Mouse (Mus musculus) midbrain, embryonic 16.5 days (tissue): ENCODE data around the gene Ttyh2. TPM values are rescaled to one million over a fixed set of nuclear protein-coding genes. Genes with fewer than 3 reads are reported as not detected.

ENCODE experiments used
- ATAC-seq: fragments of 200-750 bp; cut with Nextera tagmentation; 2 replicates; pipeline ENCODE4 v1.8.0; 2017; ENCODE audit warnings: moderate TSS enrichment
- H3K27ac ChIP-seq: fragments of 300-500 bp; sonication (generic); 2 replicates; pipeline ENCODE4 v1.5.1; 2014; ENCODE audit warnings: mild to moderate bottlenecking, low read length, mixed read lengths
- H3K27me3 ChIP-seq: fragments of 300-500 bp; sonication (generic); 2 replicates; pipeline ENCODE4 v1.6.1; 2014; ENCODE audit warnings: low read depth, low read length, mixed read lengths; ENCODE audit not compliant: control insufficient read depth, insufficient read depth
- H3K36me3 ChIP-seq: fragments of 300-500 bp; sonication (generic); 2 replicates; pipeline ENCODE4 v1.6.1; 2014; ENCODE audit warnings: mild to moderate bottlenecking, low read length, moderate library complexity, mixed read lengths; ENCODE audit not compliant: control insufficient read depth, insufficient read depth
- H3K4me1 ChIP-seq: fragments of 300-500 bp; sonication (generic); 2 replicates; pipeline ENCODE4 v1.6.1; 2014; ENCODE audit warnings: mild to moderate bottlenecking, low read length, mixed read lengths; ENCODE audit not compliant: control insufficient read depth, insufficient read depth
- H3K4me2 ChIP-seq: fragments of 300-500 bp; sonication (generic); 2 replicates; pipeline ENCODE4 v1.6.1; 2014; ENCODE audit warnings: mild to moderate bottlenecking, low read length, mixed read lengths
- H3K4me3 ChIP-seq: fragments of 300-500 bp; sonication (generic); 2 replicates; pipeline ENCODE4 v1.5.1; 2014; ENCODE audit warnings: low read depth, mild to moderate bottlenecking, low read length, moderate library complexity, mixed read lengths
- H3K9ac ChIP-seq: fragments of 300-500 bp; sonication (generic); 2 replicates; pipeline ENCODE4 v1.6.1; 2014; ENCODE audit warnings: low read depth, low read length, mixed read lengths
- H3K9me3 ChIP-seq: fragments of 300-500 bp; sonication (generic); replicated peaks from 2 replicates; pipeline ENCODE4 v1.6.1; 2014; ENCODE audit warnings: mild to moderate bottlenecking, low read length, mixed read lengths; ENCODE audit not compliant: control insufficient read depth, poor library complexity, severe bottlenecking
- WGBS: fragments of 180-500 bp; shearing (Covaris S2); extraction: QIAGEN DNeasy Blood & Tissue Kit; methylation state at CpG from one replicate; pipeline ENCODE4 v1.1.7; 2014; 5-methylcytosine and 5-hydroxymethylcytosine counted together
- polyA plus RNA-seq: library from polyadenylated mRNA; unstranded; fragments of >200 nt; fragmentation: Nextera tagmentation; extraction: Ambion mirVana; gene quantifications from 2 replicates; pipeline ENCODE4 v1.2.1, GENCODE M21; 2015

Ttyh2 gene
- polyA plus RNA-seq, 1 experiment from 2014 or later = 30.9 TPM

DNA sequence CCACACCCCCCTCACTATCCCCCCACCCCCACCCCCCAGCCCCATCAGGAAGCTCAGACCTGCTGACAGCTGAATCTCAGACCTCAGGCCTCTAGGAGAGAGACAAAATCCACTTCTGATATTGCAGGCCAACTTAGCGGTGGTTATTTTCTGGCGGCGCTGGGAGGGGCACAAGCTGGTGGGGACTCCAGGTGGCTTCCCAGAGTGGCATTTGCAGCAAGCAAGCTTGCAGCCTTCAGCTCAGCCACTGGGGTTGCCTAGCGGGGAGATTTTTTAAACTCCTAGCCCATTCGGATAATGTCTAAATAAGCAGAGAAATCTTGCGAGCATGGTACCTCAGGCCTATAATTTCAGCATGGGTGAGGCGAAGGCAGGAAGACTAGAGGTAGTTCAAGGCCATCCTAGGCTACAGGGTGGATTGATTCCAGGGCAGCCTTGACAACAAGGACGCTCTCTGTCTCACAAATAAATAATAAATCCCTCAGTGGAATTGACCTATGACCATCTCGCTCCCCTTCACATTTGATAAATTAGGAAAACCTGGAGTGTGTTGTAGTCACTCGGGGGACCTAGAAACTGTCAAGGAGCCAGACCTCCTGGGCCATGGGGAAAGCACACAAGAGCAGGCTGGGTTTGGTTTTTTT lies 36.5 kb upstream of the Ttyh2 start:
- no peak overlapping the region for H3K4me3 ChIP-seq
- H3K9ac ChIP-seq = no peak overlapping the region
- 64% methylated on average over 10 of the region's 10 CpGs for WGBS
- ATAC-seq = no peak
- H3K9me3 ChIP-seq = no peaks in the 10 kb centered on the region
- no peaks in the 10 kb centered on the region for H3K36me3 ChIP-seq
- no peak overlapping the region for H3K27ac ChIP-seq
- no peaks in the 10 kb centered on the region; the same call in 1 of the 2 replicates for H3K27me3 ChIP-seq
- H3K4me1 ChIP-seq = peaks cover 18% of the 10 kb centered on the region
- no peak overlapping the region for H3K4me2 ChIP-seq

DNA sequence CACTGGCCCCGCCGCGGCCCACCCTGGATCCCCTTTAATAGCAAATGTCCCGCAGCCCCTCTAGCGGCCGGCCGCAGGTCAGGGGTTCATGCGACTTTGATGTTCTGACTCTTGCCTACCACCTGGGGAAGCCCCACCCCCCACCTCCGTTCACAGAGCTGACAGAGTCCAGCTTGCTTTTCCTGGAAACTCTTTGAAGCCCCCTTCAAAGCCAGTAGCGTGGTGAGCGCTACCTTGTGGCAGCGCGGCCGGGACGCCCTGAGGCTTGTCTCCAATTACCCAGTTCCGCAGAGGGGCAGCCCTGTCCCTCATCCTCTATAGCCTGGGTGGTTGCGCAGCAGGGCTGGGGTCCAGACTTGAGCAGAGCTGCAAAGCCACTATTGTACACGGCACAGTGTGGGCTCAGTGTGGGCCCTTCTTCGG lies 35.5 kb upstream of the Ttyh2 start:
- Histone ChIP-seq H3K9ac (no peak overlapping the region), H3K4me2 (no peak overlapping the region), H3K4me1 (peaks cover 18% of the 10 kb centered on the region), H3K36me3 (no peaks in the 10 kb centered on the region), H3K9me3 (no peaks in the 10 kb centered on the region), H3K27me3 (no peaks in the 10 kb centered on the region; the same call in 1 of the 2 replicates), H3K27ac (no peak overlapping the region), H3K4me3 (no peak overlapping the region)
- no peak for ATAC-seq
- 3% methylated on average over 19 of the region's 19 CpGs for WGBS

DNA sequence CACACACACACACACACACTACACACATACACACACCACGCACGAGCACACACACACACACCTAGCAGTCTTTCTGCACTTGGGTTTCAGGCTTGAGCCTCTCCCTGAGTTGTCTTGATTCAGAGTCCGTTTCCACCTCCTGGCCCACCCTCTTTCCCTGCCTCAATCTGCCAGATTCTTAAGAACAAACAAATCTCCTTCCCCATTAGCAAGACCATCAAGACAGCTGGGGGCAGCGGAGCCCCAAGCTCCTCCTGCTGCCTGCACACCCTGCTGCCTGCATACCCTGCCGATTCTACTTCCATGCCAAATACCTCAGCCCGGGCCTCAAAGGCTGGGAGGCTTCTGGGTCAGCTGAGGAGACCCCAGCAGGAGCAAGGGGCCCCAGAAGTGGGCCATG lies 34.6 kb upstream of the Ttyh2 start:
- Histone ChIP-seq H3K9ac (peak overlapping the region; percentile 35; the same call in 1 of the 2 replicates), H3K27me3 (no peaks in the 10 kb centered on the region; the same call in 1 of the 2 replicates), H3K36me3 (no peaks in the 10 kb centered on the region), H3K4me3 (no peak overlapping the region), H3K4me1 (peaks cover 16% of the 10 kb centered on the region), H3K27ac (no peak overlapping the region), H3K4me2 (no peak overlapping the region), H3K9me3 (no peaks in the 10 kb centered on the region)
- no peak for ATAC-seq
- WGBS = 41% methylated on average over 6 of the region's 6 CpGs

DNA sequence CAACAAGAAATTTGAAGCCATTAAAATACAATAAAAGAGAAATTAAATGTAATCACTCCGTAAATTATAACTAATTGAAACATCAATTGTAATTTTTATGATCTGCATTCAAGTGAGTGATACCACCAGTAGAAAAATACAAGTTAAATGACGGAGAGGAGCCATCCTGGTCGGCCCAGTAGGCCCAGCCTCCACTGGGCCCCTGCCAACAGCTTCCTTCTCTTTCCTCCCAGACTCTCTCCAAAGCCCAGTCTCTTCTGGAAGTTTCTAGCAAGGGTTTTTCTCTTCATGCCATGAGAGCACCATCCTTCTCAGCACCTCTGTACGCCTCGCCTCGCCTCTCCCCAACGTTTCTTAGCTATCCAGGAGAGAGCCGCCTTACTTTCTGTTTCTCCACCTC lies 34.1 kb upstream of the Ttyh2 start:
- ATAC-seq = no peak
- H3K36me3 ChIP-seq = no peaks in the 10 kb centered on the region
- no peak overlapping the region for H3K27ac ChIP-seq
- H3K27me3 ChIP-seq = no peaks in the 10 kb centered on the region; the same call in 1 of the 2 replicates
- H3K4me1 ChIP-seq = peaks cover 13% of the 10 kb centered on the region
- H3K4me3 ChIP-seq = no peak overlapping the region
- no peak overlapping the region for H3K9ac ChIP-seq
- no peak overlapping the region for H3K4me2 ChIP-seq
- no peaks in the 10 kb centered on the region for H3K9me3 ChIP-seq
- 89% methylated on average over 8 of the region's 8 CpGs for WGBS

DNA sequence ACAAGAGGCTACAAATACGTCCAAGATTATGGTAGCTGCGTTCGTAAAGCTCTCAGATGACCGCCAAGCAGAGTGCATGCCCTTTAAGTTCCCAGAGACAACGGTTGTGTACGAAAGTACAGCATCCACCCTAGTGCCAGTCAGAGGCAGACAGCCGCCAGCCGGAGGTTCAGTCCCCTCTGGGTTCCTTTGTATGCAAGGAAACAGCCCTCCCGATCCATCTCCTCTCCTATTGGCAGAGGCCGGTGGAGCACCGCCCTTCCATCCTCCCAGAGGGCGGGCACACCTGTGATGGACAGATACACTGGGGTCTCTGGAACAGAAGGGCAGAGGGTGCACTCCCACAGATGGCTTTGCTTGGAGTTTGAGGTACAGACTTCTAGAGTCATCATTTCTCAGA lies 33.0 kb upstream of the Ttyh2 start:
- Histone ChIP-seq H3K4me1 (peaks cover 4% of the 10 kb centered on the region; the same call in 1 of the 2 replicates), H3K27me3 (no peaks in the 10 kb centered on the region; the same call in 1 of the 2 replicates), H3K36me3 (no peaks in the 10 kb centered on the region), H3K27ac (no peak overlapping the region), H3K9me3 (no peaks in the 10 kb centered on the region), H3K4me3 (no peak overlapping the region), H3K4me2 (no peak overlapping the region), H3K9ac (no peak overlapping the region)
- 0 out of 2 replicates have a peak, but pooled peaks have one; percentile 61 for ATAC-seq
- 55% methylated on average over 12 of the region's 12 CpGs for whole genome bisulfite sequencing

DNA sequence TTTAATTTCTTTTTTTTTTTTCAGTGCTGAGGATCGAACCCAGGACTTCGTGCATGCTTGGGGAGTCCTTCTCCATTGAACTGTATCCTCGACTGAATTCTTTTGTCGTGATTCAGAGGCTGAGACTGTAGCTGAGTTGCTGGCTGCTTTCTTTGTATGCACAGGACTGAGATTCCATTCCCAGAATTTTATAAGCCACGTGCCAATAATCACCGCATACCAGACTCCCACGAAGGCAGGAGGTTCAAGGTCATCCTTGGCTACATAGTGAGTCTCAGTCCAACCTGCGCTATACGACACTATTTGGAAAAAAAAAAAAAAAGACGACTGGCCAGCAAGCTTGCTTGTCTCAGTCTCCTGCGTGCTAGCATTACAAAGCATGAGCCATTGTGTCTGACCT lies 32.3 kb upstream of the Ttyh2 start:
- H3K4me2 ChIP-seq = no peak overlapping the region
- no peak overlapping the region for H3K4me3 ChIP-seq
- no peaks in the 10 kb centered on the region for H3K36me3 ChIP-seq
- no peak overlapping the region for H3K27ac ChIP-seq
- no peak overlapping the region for H3K9ac ChIP-seq
- no peak for ATAC-seq
- 78% methylated on average over 11 of the region's 11 CpGs for WGBS
- H3K4me1 ChIP-seq = peaks cover 3% of the 10 kb centered on the region; the same call in 1 of the 2 replicates
- no peaks in the 10 kb centered on the region for H3K9me3 ChIP-seq
- H3K27me3 ChIP-seq = no peaks in the 10 kb centered on the region; the same call in 1 of the 2 replicates

DNA sequence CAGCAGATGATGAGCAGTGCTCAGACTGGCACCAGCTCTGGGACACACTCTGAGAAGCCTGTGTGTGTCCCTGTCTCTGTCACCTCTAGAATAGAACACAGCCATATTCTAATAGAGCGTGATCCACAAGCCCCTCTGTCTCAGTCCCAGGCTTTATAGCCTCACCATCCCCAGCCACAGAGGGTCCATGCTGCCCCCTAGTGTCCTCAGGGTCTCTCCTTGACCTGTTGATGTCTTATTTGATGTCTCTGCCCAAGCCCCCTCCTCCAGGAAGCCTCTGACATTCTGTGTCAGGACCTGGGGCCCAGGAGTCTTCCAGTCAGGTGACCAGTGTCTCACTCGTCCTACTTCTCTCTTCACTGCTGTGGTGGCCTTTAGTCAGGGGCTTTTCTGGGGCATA lies 31.1 kb upstream of the Ttyh2 start:
- ATAC-seq = no peak
- H3K9me3 ChIP-seq = no peaks in the 10 kb centered on the region

DNA sequence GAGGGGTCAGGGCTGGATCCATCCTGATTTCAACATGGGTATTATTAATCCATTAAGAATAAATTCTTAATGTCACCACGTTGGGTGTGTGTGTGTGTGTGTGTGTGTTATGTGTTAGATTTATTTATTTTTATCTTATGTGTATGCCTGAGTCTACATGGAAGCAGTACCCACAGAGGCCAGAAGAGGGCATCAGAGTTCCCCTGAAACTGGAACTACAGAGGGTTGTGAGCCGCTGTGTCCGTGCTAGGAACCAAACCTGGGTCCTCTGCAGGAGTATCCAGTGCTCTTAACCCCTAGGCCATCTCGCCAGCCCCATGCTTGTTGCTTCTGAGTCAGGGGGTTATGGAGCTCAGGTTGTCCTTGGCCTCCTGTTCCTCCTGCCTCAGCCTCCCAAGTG lies 25.7 kb upstream of the Ttyh2 start:
- no peaks in the 10 kb centered on the region for H3K36me3 ChIP-seq
- ATAC-seq = no peak
- no peak overlapping the region for H3K4me2 ChIP-seq
- no peaks in the 10 kb centered on the region for H3K27me3 ChIP-seq
- H3K27ac ChIP-seq = no peak overlapping the region
- no peak overlapping the region for H3K4me3 ChIP-seq
- no peaks in the 10 kb centered on the region for H3K9me3 ChIP-seq
- H3K4me1 ChIP-seq = peaks cover 6% of the 10 kb centered on the region; the same call in 1 of the 2 replicates
- 67% methylated on average over 4 of the region's 4 CpGs for WGBS
- no peak overlapping the region for H3K9ac ChIP-seq

More for the DNA sequence above, 31.1 kb upstream of the Ttyh2 start:
- no peak overlapping the region for H3K27ac ChIP-seq
- WGBS = 32% methylated on average over 2 of the region's 2 CpGs
- no peaks in the 10 kb centered on the region for H3K27me3 ChIP-seq
- no peaks in the 10 kb centered on the region for H3K36me3 ChIP-seq
- no peak overlapping the region for H3K9ac ChIP-seq
- H3K4me2 ChIP-seq = no peak overlapping the region
- no peak overlapping the region for H3K4me3 ChIP-seq
- peaks cover 3% of the 10 kb centered on the region; the same call in 1 of the 2 replicates for H3K4me1 ChIP-seq

DNA sequence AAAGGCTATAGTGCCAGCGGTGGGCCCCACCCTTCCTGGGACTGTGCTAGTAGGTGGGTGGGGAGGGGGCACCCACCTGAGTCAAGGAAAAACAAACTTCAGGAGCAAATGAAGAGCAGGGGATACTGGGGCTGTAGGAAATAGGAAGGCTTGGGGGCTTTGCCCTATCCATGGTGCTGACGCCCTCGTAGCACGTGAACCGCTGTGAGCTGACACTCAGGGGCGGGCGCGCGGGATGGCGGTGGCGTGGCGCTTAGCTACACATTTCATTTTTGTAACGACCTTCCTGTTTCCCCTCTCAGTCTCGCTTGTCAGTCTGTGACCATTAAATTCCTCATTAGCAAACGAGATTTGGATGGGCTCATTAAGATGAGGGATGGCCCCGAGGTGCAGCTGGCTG lies 22.7 kb upstream of the Ttyh2 start:
- no peak overlapping the region for H3K27ac ChIP-seq
- peak; percentile 43; the same call in 1 of the 2 replicates for ATAC-seq
- H3K4me2 ChIP-seq = peak overlapping the region; percentile 26
- no peaks in the 10 kb centered on the region for H3K36me3 ChIP-seq
- H3K4me1 ChIP-seq = peaks cover 11% of the 10 kb centered on the region; the same call in 1 of the 2 replicates
- H3K27me3 ChIP-seq = no peaks in the 10 kb centered on the region; the same call in 1 of the 2 replicates
- peak overlapping the region; percentile 22; the same call in 1 of the 2 replicates for H3K9ac ChIP-seq
- 5% methylated on average over 16 of the region's 16 CpGs for WGBS
- no peaks in the 10 kb centered on the region for H3K9me3 ChIP-seq
- H3K4me3 ChIP-seq = no peak overlapping the region
